Mouse (Mus musculus): Measurements from ENCODE around the gene H2-DMb2.

Gene H2-DMb2

DNA sequence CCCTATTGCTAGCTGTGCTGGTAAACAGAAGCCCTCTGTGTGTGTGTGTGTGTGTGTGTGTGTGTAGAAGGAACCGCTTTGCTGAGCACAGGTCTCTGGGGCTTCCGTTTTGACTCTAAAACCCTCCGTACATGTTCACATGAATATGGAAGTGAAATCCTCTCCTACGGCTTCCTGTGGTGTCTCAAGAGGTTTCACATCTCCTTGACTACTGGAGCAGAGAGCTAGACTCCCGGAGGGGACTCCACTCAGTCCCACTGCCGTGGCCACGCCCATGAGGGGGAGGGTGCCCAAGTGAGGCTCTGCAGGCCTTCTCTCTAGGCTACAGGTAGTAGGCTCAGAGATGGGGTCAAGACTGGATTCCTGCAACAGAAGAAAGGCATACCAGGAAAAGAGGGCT lies at the start of gene H2-DMb2:
TSS of gene H2-DMb2 (plus strand) at position 275 of the 400 bp plus-strand sequence.
- DNase-seq (ENCODE audit: low read depth, low spot score) = no peak

DNA sequence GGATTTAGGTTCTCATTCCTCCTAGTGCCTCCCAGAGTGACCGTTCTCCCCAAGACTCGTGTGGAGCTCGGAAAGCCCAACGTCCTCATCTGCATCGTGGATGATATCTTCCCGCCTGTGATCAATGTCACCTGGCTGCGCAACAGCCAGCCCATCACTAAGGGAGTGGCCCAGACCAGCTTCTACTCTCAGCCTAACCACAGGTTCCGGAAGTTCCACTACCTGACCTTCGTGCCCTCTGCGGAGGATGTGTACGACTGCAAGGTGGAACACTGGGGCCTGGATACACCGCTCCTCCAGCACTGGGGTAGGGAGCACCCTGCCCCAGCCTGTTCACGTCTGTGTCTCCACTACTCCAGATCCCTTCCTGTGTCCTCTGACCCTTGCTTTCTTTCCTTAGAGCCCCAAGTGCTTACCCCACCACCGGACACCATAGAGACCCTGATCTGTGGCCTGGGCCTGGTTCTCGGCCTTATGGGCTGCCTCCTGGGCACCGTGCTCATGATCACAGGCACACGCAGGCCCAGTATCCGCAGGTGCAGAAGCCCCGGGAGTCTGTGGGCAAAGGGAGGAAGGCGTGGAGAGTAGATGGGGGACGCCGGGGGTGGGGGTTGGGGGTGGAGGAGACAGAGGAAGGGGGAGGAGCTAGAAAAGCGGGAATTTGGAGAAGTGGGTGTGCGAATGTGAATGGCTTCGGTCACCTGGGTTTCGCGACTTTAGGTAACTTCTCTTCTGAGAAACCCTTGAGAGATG lies 48.6 kb upstream of the H2-DMb2 start:
- no peak for DNase-seq (ENCODE audit: low read depth, low spot score)

DNA sequence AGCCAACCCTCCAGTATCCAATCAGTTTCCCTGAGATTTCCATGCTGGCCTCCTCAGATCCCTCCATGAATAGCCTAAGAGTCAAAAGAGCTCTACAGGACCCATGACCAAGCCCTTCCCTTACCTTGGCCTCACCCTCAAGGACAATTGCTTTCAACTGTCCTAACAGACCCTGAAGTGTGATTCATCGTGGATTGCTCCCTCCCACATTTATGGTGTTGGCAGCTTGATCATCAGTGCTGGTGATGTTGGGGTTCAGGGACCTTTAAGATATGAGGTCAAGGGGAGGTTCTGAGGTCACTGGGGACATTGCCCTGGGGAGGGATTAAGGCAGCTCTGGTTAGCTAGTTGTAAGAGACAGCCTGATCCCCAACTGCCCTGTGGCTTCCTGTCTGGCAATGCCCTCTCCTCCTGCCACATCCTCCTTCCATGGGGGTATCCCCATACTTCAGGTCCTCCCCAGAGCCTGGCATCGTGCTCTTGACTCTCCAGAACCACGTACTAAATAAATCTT lies 46.6 kb upstream of the H2-DMb2 start:
- DNase-seq (ENCODE audit: low read depth, low spot score) = no peak

GRCm38 (mm10) chr17:34097272-34097671 lies 45.8 kb upstream of the H2-DMb2 start:
- DNase-seq (ENCODE audit: low read depth, low spot score) = no peak

DNA sequence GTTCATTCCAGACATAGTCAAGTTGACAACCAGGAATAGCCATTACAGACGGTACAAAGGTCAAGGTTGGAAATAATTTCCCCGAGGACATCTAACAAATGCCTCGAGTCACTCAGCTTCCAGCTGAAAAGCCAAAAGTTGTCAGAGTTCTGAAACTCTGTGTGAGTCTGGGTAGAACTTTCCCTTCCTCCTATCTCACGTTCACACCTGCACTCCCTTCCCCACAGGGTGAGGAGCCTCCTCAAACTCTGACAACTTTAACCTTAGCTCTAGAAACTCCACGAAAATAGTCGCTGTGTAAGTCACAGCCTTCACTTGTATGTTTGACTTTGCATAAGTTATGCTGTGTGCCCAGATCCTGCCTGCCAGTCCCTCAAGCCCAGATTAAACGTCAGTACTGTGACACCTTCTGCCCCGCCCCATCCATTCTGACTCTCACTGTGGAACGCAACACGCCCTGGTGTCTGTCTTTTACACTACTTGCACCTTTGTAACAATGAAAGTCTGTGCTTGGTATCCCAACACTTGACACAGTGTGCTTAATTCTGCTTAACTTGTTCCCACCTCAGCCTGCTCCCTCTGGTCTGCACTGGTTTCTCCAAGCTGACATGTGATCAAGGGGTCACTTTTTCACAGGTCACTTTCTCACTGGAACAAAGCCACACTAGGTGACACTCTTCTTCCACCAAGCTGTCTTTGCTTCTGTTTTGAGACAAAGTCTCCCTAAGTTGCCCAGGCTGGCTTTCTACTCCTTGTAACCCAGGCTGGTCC lies 44.2 kb upstream of the H2-DMb2 start:
- DNase-seq (ENCODE audit: low read depth, low spot score) = no peak

- DNase-seq (ENCODE audit: low read depth, low spot score) = no peak
These were observed 43.6 kb upstream of the H2-DMb2 start for GRCm38 (mm10) chr17:34099531-34099930.

GRCm38 (mm10) chr17:34101185-34101584 lies 41.9 kb upstream of the H2-DMb2 start:
- no peak for DNase-seq (ENCODE audit: low read depth, low spot score)

DNA sequence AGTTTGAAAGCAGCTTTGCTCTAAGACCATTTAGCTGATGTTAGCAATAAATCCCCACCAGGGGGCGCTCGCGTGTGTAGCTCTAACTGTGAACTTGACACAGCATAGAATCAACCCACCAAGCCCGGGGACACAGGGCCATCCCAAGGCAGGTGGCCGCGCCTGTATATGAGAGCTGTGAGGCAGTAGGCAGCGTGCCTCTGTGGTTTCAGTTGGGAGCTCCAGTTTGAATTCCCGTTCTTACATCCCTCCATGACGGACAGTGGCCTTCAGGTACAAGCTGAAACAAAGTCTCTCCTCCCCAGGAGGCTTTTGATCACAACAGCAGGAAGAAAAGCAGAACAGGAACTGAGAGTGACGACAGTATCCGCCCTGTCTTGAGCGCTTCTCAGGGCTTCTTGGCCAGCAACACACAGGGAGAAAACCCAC lies 41.5 kb upstream of the H2-DMb2 start:
- peak; percentile 82 for DNase-seq (ENCODE audit: low read depth, low spot score)

DNA sequence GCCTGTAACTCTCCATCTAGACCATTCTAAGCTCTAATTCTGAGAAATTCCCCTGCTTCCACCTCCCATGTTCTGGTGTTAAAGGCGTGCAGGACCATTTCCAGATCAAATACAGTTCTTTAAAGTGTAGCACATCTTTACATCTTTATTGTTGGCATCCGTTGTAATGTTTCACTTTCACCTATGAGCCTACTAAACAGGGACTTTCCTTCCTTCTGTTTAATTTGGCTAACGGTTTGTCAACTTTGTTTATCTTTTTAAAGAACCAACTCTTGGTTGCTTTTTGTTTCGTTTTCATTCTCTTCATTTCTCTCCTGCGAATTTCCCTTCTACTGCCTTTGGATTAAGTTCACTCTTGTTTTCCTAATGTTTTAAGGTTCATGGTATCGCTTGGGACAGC lies 40.3 kb upstream of the H2-DMb2 start:
- no peak for DNase-seq (ENCODE audit: low read depth, low spot score)

GRCm38 (mm10) chr17:34104804-34105203 lies 38.3 kb upstream of the H2-DMb2 start:
- DNase-seq (ENCODE audit: low read depth, low spot score) = no peak

DNA sequence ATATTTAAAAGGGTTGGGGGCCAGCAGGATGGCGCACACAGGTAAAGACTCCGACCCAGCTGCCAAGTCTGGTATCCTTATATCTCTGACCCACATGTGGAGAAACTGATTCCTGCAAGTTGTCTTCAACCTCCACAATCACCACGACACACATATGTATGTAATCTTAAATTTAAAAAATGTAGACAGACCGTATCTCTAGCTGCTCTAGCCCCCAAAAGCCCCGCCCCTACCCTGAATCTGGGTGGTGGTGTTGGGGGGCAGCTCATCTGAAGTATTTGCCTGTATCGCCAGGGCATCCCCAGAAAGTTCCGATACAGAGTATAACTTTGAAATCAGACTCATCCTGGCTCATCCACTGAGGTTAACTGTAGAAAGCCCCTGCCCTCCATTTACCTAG lies 36.6 kb upstream of the H2-DMb2 start:
- DNase-seq (ENCODE audit: low read depth, low spot score) = no peak

- DNase-seq (ENCODE audit: low read depth, low spot score) = no peak
These were observed 35.8 kb upstream of the H2-DMb2 start for GRCm38 (mm10) chr17:34107109-34107867.

DNA sequence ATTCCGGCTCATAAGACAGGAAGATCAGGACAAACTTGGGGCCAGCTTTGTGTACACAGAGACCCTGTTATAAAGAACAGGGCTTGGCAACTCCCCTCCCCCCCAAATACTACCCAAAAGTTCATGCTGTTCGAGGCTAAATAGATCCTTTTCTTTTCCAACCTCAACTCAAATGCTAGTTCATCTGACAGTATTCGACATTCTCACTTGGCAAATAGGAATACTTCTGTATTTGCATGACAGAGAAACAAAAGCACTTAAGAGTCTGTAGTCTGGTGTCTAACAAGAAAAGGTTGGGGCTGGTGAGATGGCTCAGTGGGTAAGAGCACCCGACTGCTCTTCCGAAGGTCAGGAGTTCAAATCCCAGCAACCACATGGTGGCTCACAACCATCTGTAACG lies 34.6 kb upstream of the H2-DMb2 start:
- no peak for DNase-seq (ENCODE audit: low read depth, low spot score)

- no peak for DNase-seq (ENCODE audit: low read depth, low spot score)
These were observed 33.9 kb upstream of the H2-DMb2 start for GRCm38 (mm10) chr17:34109038-34109805.

DNA sequence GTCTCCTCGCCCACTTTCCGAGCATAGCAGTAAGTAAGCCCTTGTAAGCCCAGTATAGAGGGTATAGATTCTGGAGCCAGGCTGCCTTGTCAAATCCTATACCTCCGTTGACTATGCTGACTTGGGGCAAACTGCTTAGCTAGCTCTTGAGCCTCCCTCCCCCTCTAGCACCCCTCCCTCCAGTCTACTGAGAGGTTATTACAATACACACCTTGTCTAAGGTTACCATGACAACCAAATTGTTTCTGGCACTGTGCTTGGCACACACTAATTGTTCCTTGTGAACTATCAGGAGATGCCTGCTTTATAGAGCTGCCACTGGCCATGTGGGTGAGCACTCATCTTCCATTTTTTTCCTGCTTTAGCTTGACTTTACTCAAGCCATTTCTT lies 33.3 kb upstream of the H2-DMb2 start:
- no peak for DNase-seq (ENCODE audit: low read depth, low spot score)

DNA sequence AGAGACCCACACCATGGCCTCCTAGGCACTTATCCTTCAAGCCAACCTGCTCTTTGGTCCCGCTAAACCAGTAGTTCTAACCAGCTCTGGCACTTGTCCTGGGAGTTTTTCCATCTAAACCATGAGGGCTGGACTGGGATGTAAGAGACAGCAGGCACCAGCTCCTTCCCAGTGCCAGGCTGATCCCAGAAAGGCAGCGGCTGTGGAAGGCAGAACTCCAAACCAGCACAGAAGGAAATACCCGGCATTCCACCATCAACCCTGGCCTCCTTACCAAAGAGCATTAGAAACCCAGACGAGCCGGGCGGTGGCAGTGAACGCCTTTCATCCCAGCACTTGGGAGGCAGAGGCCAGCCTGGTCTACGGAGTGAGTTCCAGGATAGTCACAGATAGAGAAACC lies 32.8 kb upstream of the H2-DMb2 start:
- no peak for DNase-seq (ENCODE audit: low read depth, low spot score)

- no peak for DNase-seq (ENCODE audit: low read depth, low spot score)
These were observed 29.0 kb upstream of the H2-DMb2 start for GRCm38 (mm10) chr17:34114114-34114513.

DNA sequence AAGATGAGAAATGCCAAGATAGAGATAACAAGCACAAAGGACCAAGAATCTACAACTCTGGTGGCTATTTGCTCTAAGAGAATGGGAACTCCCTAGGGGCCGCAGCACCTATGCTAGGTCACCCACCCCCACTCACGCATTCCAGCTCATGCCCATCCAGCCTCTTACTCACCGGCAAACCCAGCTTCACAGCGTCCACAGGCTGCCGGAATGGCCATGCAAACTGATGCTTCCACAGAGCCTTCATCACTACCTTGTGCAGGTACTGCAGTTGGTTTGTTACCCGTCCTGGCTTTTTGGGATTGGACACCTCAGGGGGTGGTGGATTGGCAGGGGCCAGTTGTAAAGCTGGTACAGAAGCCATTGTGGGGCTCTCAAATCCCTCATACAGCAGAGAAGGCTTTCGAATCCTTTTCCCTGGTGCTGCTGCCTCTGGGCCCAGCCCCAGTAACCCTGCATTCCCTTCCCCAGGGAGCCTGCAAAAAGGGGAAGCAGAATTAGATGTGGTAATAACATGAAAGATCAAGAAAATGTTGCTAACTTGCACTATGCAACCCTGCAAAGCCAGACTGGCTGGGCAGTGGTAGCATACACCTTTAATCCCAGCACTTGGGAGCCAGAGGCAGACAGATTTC lies 26.3 kb upstream of the H2-DMb2 start:
- DNase-seq (ENCODE audit: low read depth, low spot score) = no peak

- no peak for DNase-seq (ENCODE audit: low read depth, low spot score)
These were observed 25.5 kb upstream of the H2-DMb2 start for GRCm38 (mm10) chr17:34117421-34118112.

Measured in embryo, embryonic 11.5 days (tissue).